21 mouse cellular contexts compared by ENCODE assay signal in the genomic region with DNA sequence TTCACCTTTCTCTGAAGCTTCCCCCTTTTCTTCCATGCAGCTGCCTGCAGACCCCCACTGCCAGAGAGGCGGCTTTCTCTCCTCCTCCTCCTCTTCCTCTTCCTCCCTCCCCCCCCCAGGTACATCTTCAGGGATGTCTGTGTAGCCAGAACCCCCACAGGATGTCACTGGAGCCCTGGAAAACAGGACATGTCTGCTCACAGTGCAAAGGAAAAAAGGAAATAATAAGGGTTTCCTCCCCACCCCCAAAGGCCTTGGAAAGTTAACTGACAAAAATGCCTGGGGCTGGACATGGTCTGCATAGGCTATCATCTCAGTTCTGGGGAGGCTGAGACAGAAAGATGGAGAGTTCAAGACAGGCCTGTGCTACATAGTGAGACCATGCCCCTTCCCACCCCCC. TPM values are rescaled to one million over a fixed set of nuclear protein-coding genes. Genes with fewer than 3 reads are reported as not detected.
DNase-seq lines count a peak whose midpoint lies in the region; ATAC-seq lines count a peak whose summit lies in the region.
"Had no signal": no experiment of that assay in that cellular context is flagged by ENCODE, and none has a peak within 500 bp of the region (broad histone marks: within the 10 kb centered on the region; RNA-seq: fewer than 3 reads in every experiment).

No protein-coding gene starts in this region.

- DNase-seq in cerebellum, adult 11-12 months: peak; percentile 58
- DNase-seq in cerebellum, postnatal 36 days: no peak
- DNase-seq in cerebellum, adult 9-10 months: peak; percentile 71
- DNase-seq in cerebellum, postnatal 4 days (ENCODE audit: low spot score in 2 of 2): no peak
- peak; percentile 52 to 53 for DNase-seq in cerebellum, postnatal 25 days
- DNase-seq in cerebellum, adult 9-11 months: no peak
- no peak for DNase-seq in hindbrain, embryonic 10.5 days (ENCODE audit: low spot score)
- DNase-seq: adrenal gland, adult 8-10 months; adrenal gland, postnatal 14 days; adrenal gland, postnatal 36 days; B cell, adult 2 months; forebrain, postnatal 0 days had no signal

- H3K36me3 ChIP-seq in hindbrain, embryonic 10.5 days: no peaks in the 10 kb centered on the region
- no peaks in the 10 kb centered on the region for H3K36me3 ChIP-seq in hindbrain, embryonic 13.5 days
- H3K36me3 ChIP-seq: embryonic facial prominence, embryonic 10.5 days; embryonic facial prominence, embryonic 12.5 days; forebrain, embryonic 15.5 days; G1E had no signal

- 53% methylated on average over 1 of the region's 1 CpGs for WGBS in hindbrain, embryonic 10.5 days
- 29% methylated on average over 1 of the region's 1 CpGs for WGBS in hindbrain, embryonic 13.5 days

- 0 out of 2 replicates have a peak overlapping the region, but pooled peaks have one; percentile 36 for H3K27ac ChIP-seq in hindbrain, embryonic 10.5 days
- H3K27ac ChIP-seq in hindbrain, embryonic 13.5 days: no peak overlapping the region
- H3K27ac ChIP-seq: embryonic facial prominence, embryonic 10.5 days; embryonic facial prominence, embryonic 12.5 days; forebrain, embryonic 13.5 days; forebrain, embryonic 15.5 days had no signal

- no peak for ATAC-seq in hindbrain, embryonic 13.5 days (ENCODE audit: low FRiP score)
- ATAC-seq: activated CD4-positive, CD25-positive, alpha-beta regulatory T cell, adult 4 months; CD4-positive, CD25-positive, alpha-beta regulatory T cell, adult 4 months; forebrain, embryonic 13.5 days; forebrain, embryonic 15.5 days; forebrain, postnatal 0 days; Patski had no signal

- H3K9ac ChIP-seq in hindbrain, embryonic 13.5 days: no peak overlapping the region
- H3K9ac ChIP-seq: embryonic facial prominence, embryonic 12.5 days; forebrain, embryonic 13.5 days; forebrain, embryonic 15.5 days; forebrain, postnatal 0 days had no signal

- H3K4me1 ChIP-seq in hindbrain, embryonic 10.5 days (replicated peaks): peaks cover 55% of the 10 kb centered on the region
- H3K4me1 ChIP-seq in hindbrain, embryonic 13.5 days (replicated peaks): peaks cover 22% of the 10 kb centered on the region

- H3K4me2 ChIP-seq in hindbrain, embryonic 13.5 days: no peak overlapping the region
- H3K4me2 ChIP-seq: embryonic facial prominence, embryonic 12.5 days; forebrain, embryonic 13.5 days; forebrain, embryonic 15.5 days had no signal

- H3K9me3 ChIP-seq in hindbrain, embryonic 10.5 days: peaks cover 5% of the 10 kb centered on the region; the same call in 1 of the 2 replicates
- H3K9me3 ChIP-seq in hindbrain, embryonic 13.5 days: no peaks in the 10 kb centered on the region; the same call in 1 of the 2 replicates
- H3K9me3 ChIP-seq: embryonic facial prominence, embryonic 10.5 days; embryonic facial prominence, embryonic 12.5 days; forebrain, embryonic 15.5 days had no signal

- no peaks in the 10 kb centered on the region for H3K27me3 ChIP-seq in hindbrain, embryonic 10.5 days (ENCODE audit: insufficient read depth, poor library complexity, severe bottlenecking)
- H3K27me3 ChIP-seq in hindbrain, embryonic 13.5 days: no peaks in the 10 kb centered on the region
- H3K27me3 ChIP-seq: embryonic facial prominence, embryonic 12.5 days; forebrain, embryonic 13.5 days; forebrain, embryonic 15.5 days; Patski had no signal

- no peak overlapping the region for H3K4me3 ChIP-seq in hindbrain, embryonic 10.5 days
- H3K4me3 ChIP-seq in hindbrain, embryonic 13.5 days: no peak overlapping the region
- H3K4me3 ChIP-seq: embryonic facial prominence, embryonic 10.5 days; embryonic facial prominence, embryonic 12.5 days; forebrain, embryonic 13.5 days; forebrain, embryonic 15.5 days had no signal

RNA-seq across cellular contexts. Expression of a gene that starts 4.6 kb away (rescaled TPM):
- 7.9 and 10.8 TPM in 2 replicates for polyA plus RNA-seq in hindbrain, embryonic 10.5 days (2016; fragmentation: Nextera tagmentation; extraction: Ambion mirVana)
- 0.79 and 1.3 TPM in 2 replicates for polyA plus RNA-seq in hindbrain, embryonic 13.5 days (2015; fragmentation: Nextera tagmentation; extraction: Ambion mirVana)
- polyA plus RNA-seq: activated CD4-positive, CD25-positive, alpha-beta regulatory T cell, adult 4 months; forebrain, embryonic 13.5 days; forebrain, embryonic 15.5 days; forebrain, postnatal 0 days; G1E; Patski had no signal

RNA-seq across cellular contexts. Expression of a gene that starts 22.0 kb away (rescaled TPM):
- 2.3 and 6.3 TPM in 2 replicates for polyA plus RNA-seq in hindbrain, embryonic 10.5 days (2016; fragmentation: Nextera tagmentation; extraction: Ambion mirVana)
- polyA plus RNA-seq in hindbrain, embryonic 13.5 days (2015; fragmentation: Nextera tagmentation; extraction: Ambion mirVana): 1.1 and 1.6 TPM in 2 replicates
- polyA plus RNA-seq: CD4-positive, CD25-positive, alpha-beta regulatory T cell, adult 4 months; G1E had no signal

RNA-seq across cellular contexts. Expression of a gene that starts 24.1 kb away (rescaled TPM):
- polyA plus RNA-seq in hindbrain, embryonic 10.5 days (2016; fragmentation: Nextera tagmentation; extraction: Ambion mirVana): 14.0 and 17.1 TPM in 2 replicates
- 27.3 and 30.6 TPM in 2 replicates for polyA plus RNA-seq in hindbrain, embryonic 13.5 days (2015; fragmentation: Nextera tagmentation; extraction: Ambion mirVana)
- polyA plus RNA-seq: activated CD4-positive, CD25-positive, alpha-beta regulatory T cell, adult 4 months; CD4-positive, CD25-positive, alpha-beta regulatory T cell, adult 4 months; G1E; Patski had no signal

RNA-seq across cellular contexts. Expression of a gene that starts 29.8 kb away (rescaled TPM):
- 1.4 and 7.6 TPM in 2 replicates for polyA plus RNA-seq in hindbrain, embryonic 10.5 days (2016; fragmentation: Nextera tagmentation; extraction: Ambion mirVana)
- 108 and 116 TPM in 2 replicates for polyA plus RNA-seq in hindbrain, embryonic 13.5 days (2015; fragmentation: Nextera tagmentation; extraction: Ambion mirVana)
- polyA plus RNA-seq: activated CD4-positive, CD25-positive, alpha-beta regulatory T cell, adult 4 months; CD4-positive, CD25-positive, alpha-beta regulatory T cell, adult 4 months; G1E; Patski had no signal

RNA-seq across cellular contexts. Expression of a gene that starts 34.0 kb away (rescaled TPM):
- polyA plus RNA-seq in hindbrain, embryonic 10.5 days (2016; fragmentation: Nextera tagmentation; extraction: Ambion mirVana): 3.0 and 4.5 TPM in 2 replicates
- 0.65 and 0.78 TPM in 2 replicates for polyA plus RNA-seq in hindbrain, embryonic 13.5 days (2015; fragmentation: Nextera tagmentation; extraction: Ambion mirVana)
- polyA plus RNA-seq: forebrain, embryonic 13.5 days; G1E had no signal

Comparison
In these comparisons a context has a peak if more than half of its experiments do, and no peak if none do; other contexts are left out.
1. DNase-seq: peak in cerebellum, adult 11-12 months (single experiment), cerebellum, adult 9-10 months (single experiment) and cerebellum, postnatal 25 days (2 of 2); none in cerebellum, postnatal 36 days (0 of 2), cerebellum, postnatal 4 days (0 of 2), cerebellum, adult 9-11 months (single experiment) and hindbrain, embryonic 10.5 days (single experiment).